Mouse (Mus musculus) embryonic fibroblast, embryonic 13.5 days (primary cell): ENCODE measurements at regions not wholly inside any gene's neighbourhood (a gene's known extent, or its start where the extent isn't known, plus 50 kb on each side); places are given as distances from the start of the nearest gene placed in this dataset.

Experiments
- CTCF ChIP-seq: IDR thresholded peaks from 2 replicates; pipeline ENCODE4 v1.5.1; 2011; ENCODE audit warnings: mild to moderate bottlenecking, control low read depth, low read length, moderate library complexity, borderline replicate concordance; ENCODE audit not compliant: insufficient read depth
- POLR2A ChIP-seq: IDR thresholded peaks from 2 replicates; pipeline ENCODE4 v1.6.1; 2011; ENCODE audit warnings: low read depth, mild to moderate bottlenecking, control low read depth, low read length, moderate library complexity

GRCm38 (mm10) chr16:20824226-20824625 is 89.9 kb upstream of the Thpo start:
- TF ChIP-seq POLR2A, result no peak
- no peak for TF ChIP-seq CTCF
